Mouse (Mus musculus): ENCODE data around the gene Slc2a1.

Gene Slc2a1

GRCm38 (mm10) chr4:119172919-119173650, 64.6 kb downstream of the Slc2a1 start:
- POLR2A ChIA-PET: interaction anchor here (0.5 to 2.7 kb wide), 23 partner anchors 9 to 197 kb away, joined by 3 to 20 read pairs (median 5); partner anchors contain the start of genes AU022252 (in 2 of the 4), P3h1 (in 2 of the 4), Slc2a1 (in 2 of the 4) and Svbp (in 1 of the 4)
- CTCF ChIA-PET: interaction anchor here (0.6 to 2.8 kb wide), 14 partner anchors 10 to 594 kb away, joined by 3 to 14 read pairs (median 4); partner anchors contain the start of gene Slc2a1 (in 1 of the 4)

- POLR2A ChIA-PET: interaction anchor here in 3 of 4 experiments (0.5 to 2.7 kb wide), 24 partner anchors 8 to 175 kb away, joined by 3 to 20 read pairs (median 5); partner anchors contain the start of genes Slc2a1 (in 3 of the 3), AU022252 (in 2 of the 3), P3h1 (in 2 of the 3) and Svbp (in 1 of the 3)
- CTCF ChIA-PET: interaction anchor here (0.6 to 2.8 kb wide), 18 partner anchors 11 to 732 kb away, joined by 3 to 14 read pairs (median 4); partner anchors contain the start of gene Slc2a1 (in 1 of the 4)
These were observed 65.4 kb downstream of the Slc2a1 start, which contains the start of gene Zfp691 for GRCm38 (mm10) chr4:119173851-119174453. Gene Zfp691, minus strand, starts transcription at chr4:119174195.

- ChIA-PET POLR2A (interaction anchor here in 3 of 4 experiments (0.6 to 1.3 kb wide), 6 partner anchors 18 to 98 kb away, joined by 3 to 4 read pairs (median 3); partner anchors contain the start of genes Slc2a1 (in 2 of the 3) and Svbp (in 1 of the 3)), CTCF (interaction anchor here in 2 of 4 experiments (0.6 to 1.6 kb wide), 5 partner anchors 12 to 192 kb away, joined by 3 to 5 read pairs (median 3); no protein-coding TSS in a partner anchor)
These were observed 69.2 kb downstream of the Slc2a1 start for GRCm38 (mm10) chr4:119177702-119178101.

GRCm38 (mm10) chr4:119178331-119178730, 69.8 kb downstream of the Slc2a1 start:
- ChIA-PET POLR2A (interaction anchor here in 3 of 4 experiments (0.6 to 1.3 kb wide), 5 partner anchors 17 to 70 kb away, joined by 3 to 4 read pairs (median 3); partner anchors contain the start of genes Slc2a1 (in 2 of the 3) and Svbp (in 1 of the 3)), CTCF (interaction anchor here in 2 of 4 experiments (0.8 to 2.0 kb wide), 4 partner anchors 8 to 191 kb away, joined by 3 to 6 read pairs (median 4); no protein-coding TSS in a partner anchor)

GRCm38 (mm10) chr4:119180133-119180707, 71.7 kb downstream of the Slc2a1 start:
- ChIA-PET CTCF (interaction anchor here in 1 of 4 experiments (2.0 kb wide), 1 partner anchor 10 kb away, joined by 6 read pairs; no protein-coding TSS in a partner anchor), POLR2A (interaction anchor here in 2 of 4 experiments (0.9 to 1.5 kb wide), 3 partner anchors 10 to 72 kb away, joined by 3 to 4 read pairs (median 3); partner anchors contain the start of gene Slc2a1 (in 1 of the 2))

- ChIA-PET POLR2A (interaction anchor here in 2 of 4 experiments (0.6 to 1.3 kb wide), 4 partner anchors 8 to 58 kb away, joined by 3 to 4 read pairs (median 4); no protein-coding TSS in a partner anchor), CTCF (interaction anchor here in 2 of 4 experiments (0.8 to 1.8 kb wide), 3 partner anchors 22 to 178 kb away, joined by 3 to 5 read pairs (median 3); no protein-coding TSS in a partner anchor)
These were observed 72.9 kb downstream of the Slc2a1 start for GRCm38 (mm10) chr4:119181456-119181855.

GRCm38 (mm10) chr4:119183525-119183924, 75.0 kb downstream of the Slc2a1 start:
- ChIA-PET POLR2A (interaction anchor here in 3 of 4 experiments (0.7 to 2.1 kb wide), 6 partner anchors 10 to 75 kb away, joined by 3 to 6 read pairs (median 3); partner anchors contain the start of genes Slc2a1 (in 1 of the 3) and Svbp (in 1 of the 3)), CTCF (interaction anchor here in 2 of 4 experiments (0.6 to 1.7 kb wide), 4 partner anchors 20 to 818 kb away, joined by 3 to 4 read pairs (median 3); no protein-coding TSS in a partner anchor)

GRCm38 (mm10) chr4:119185771-119186170, 77.3 kb downstream of the Slc2a1 start:
- POLR2A ChIA-PET: no interaction called here
- CTCF ChIA-PET: interaction anchor here in 2 of 4 experiments (0.5 to 1.1 kb wide), 2 partner anchors 77 to 184 kb away, joined by 4 read pairs; partner anchors contain the start of gene Slc2a1 (in 1 of the 2)

All from embryonic stem cell, embryonic (primary cell).